Mouse (Mus musculus) ES-E14 (cell line): ENCODE data around the gene Nubp1. TPM values are rescaled to one million over a fixed set of nuclear protein-coding genes. Genes with fewer than 3 reads are reported as not detected.

ENCODE experiments used
- DNase-seq: peaks from one replicate; pipeline ENCODE4 v3.0.0-alpha.2; 2013; ENCODE audit warnings: low read depth, low spot score
- H3K27ac ChIP-seq: 2 replicates; pipeline ENCODE4 v1.5.1; 2012; ENCODE audit warnings: low read depth, mild to moderate bottlenecking, low read length, moderate library complexity, mixed read lengths; ENCODE audit not compliant: poor library complexity, insufficient read depth, severe bottlenecking
- H3K36me3 ChIP-seq: 2 replicates; pipeline ENCODE4 v1.6.1; 2012; ENCODE audit warnings: mild to moderate bottlenecking, low read length, moderate library complexity, mixed read lengths; ENCODE audit not compliant: control insufficient read depth, poor library complexity, insufficient read depth, severe bottlenecking
- H3K4me1 ChIP-seq, 2 experiments: fragments of 150-350 bp in 1 of 2; sonication (generic) in 1 of 2; 2 replicates each; pipeline ENCODE4 v1.6.1; 2012; ENCODE audit warnings: low read length in 2 of 2, mild to moderate bottlenecking in 1 of 2, mixed read lengths in 1 of 2; ENCODE audit not compliant: control insufficient read depth in 2 of 2, insufficient read depth in 2 of 2, poor library complexity in 1 of 2
- H3K4me3 ChIP-seq, 2 experiments: fragments of 150-350 bp in 1 of 2; sonication (generic) in 1 of 2; 2 replicates each; pipeline ENCODE4 v1.5.1; 2012; ENCODE audit warnings: low read length in 2 of 2, low read depth in 1 of 2, mild to moderate bottlenecking in 1 of 2, mixed read lengths in 1 of 2; ENCODE audit not compliant: insufficient read depth in 1 of 2, poor library complexity in 1 of 2, severe bottlenecking in 1 of 2
- H3K9ac ChIP-seq: 2 replicates; pipeline ENCODE4 v1.6.1; 2012; ENCODE audit warnings: low read depth, mild to moderate bottlenecking, low read length, mixed read lengths; ENCODE audit not compliant: poor library complexity, insufficient read depth, severe bottlenecking
- H3K9me3 ChIP-seq: fragments of 150-350 bp; sonication (generic); 2 replicates; pipeline ENCODE4 v1.6.1; 2012; ENCODE audit warnings: low read depth, mild to moderate bottlenecking, low read length; ENCODE audit not compliant: control insufficient read depth, insufficient read depth
- CHD2 ChIP-seq: IDR thresholded peaks from 2 replicates; pipeline ENCODE4 v1.6.1; 2014; ENCODE audit warnings: mild to moderate bottlenecking, low read depth, low read length, inconsistent platforms
- HCFC1 ChIP-seq: IDR thresholded peaks from 2 replicates; pipeline ENCODE4 v1.6.1; 2012; ENCODE audit warnings: low read length, inconsistent platforms, borderline replicate concordance; ENCODE audit not compliant: insufficient read depth
- MAFK ChIP-seq: IDR thresholded peaks from 2 replicates; pipeline ENCODE4 v1.6.1; 2014; ENCODE audit warnings: mild to moderate bottlenecking, low read depth, low read length, inconsistent platforms; ENCODE audit not compliant: insufficient read depth
- ZC3H11A ChIP-seq: IDR thresholded peaks from 2 replicates; pipeline ENCODE4 v1.6.1; 2012; ENCODE audit warnings: low read depth, mild to moderate bottlenecking, inconsistent platforms, low read length, borderline replicate concordance
- ZNF384 ChIP-seq: IDR thresholded peaks from 2 replicates; pipeline ENCODE4 v1.6.1; 2012; ENCODE audit warnings: low read depth, low read length, inconsistent platforms
- in situ Hi-C, 2 experiments: fragments of 600-800 bp; cut with MboI; formaldehyde crosslinking; loops; one replicate each; pipeline ENCODE4 v1.15.1; 2025; ENCODE audit warnings: low sequenced_read_pairs in 2 of 2, inconsistent platforms in 1 of 2; ENCODE audit not compliant: unreplicated experiment in 2 of 2
- total RNA-seq: library from RNA; depleted of rRNA; stranded (reverse); fragments of 300-350 nt; gene quantifications from 2 replicates; pipeline ENCODE4 v1.2.3, GENCODE M21; 2012

Gene Nubp1
- total RNA-seq, 1 experiment, result 53.5 TPM

- H3K4me1 ChIP-seq, result no peaks in the 10 kb centered on the region
- H3K36me3 ChIP-seq, result no peaks in the 10 kb centered on the region
- no peak overlapping the region for H3K9ac ChIP-seq
- H3K9me3 ChIP-seq, result no peaks in the 10 kb centered on the region
- H3K4me3 ChIP-seq, result no peak overlapping the region
- DNase-seq, result no peak
- in situ Hi-C loops, result no loop called here
- H3K27ac ChIP-seq, result no peak overlapping the region
- TF ChIP-seq ZNF384 (no peak), MAFK (no peak), ZC3H11A (no peak), CHD2 (no peak), HCFC1 (no peak)
Observed at GRCm38 (mm10) chr16:10438055-10438454, 26.3 kb downstream of the Nubp1 start.

GRCm38 (mm10) chr16:10441328-10441727, 29.6 kb downstream of the Nubp1 start:
- in situ Hi-C loops, result no loop called here
- 0 out of 2 replicates have a peak, but pooled peaks have one; percentile 49 for TF ChIP-seq MAFK
- no peak for TF ChIP-seq ZNF384
- no peak for DNase-seq

GRCm38 (mm10) chr16:10441761-10442160, 30.0 kb downstream of the Nubp1 start:
- TF ChIP-seq HCFC1, result no peak
- TF ChIP-seq CHD2, result no peak
- TF ChIP-seq MAFK, result no peak
- TF ChIP-seq ZC3H11A, result no peak
- TF ChIP-seq ZNF384, result no peak
- no peak for DNase-seq
- no peak overlapping the region for H3K9ac ChIP-seq
- H3K4me1 ChIP-seq, result peaks cover 0 to 7% of the 10 kb centered on the region in 2 experiments; a peak in 2 of 4 replicates
- no peak overlapping the region for H3K27ac ChIP-seq
- no peak overlapping the region for H3K4me3 ChIP-seq
- no peaks in the 10 kb centered on the region for H3K9me3 ChIP-seq
- no peaks in the 10 kb centered on the region for H3K36me3 ChIP-seq
- in situ Hi-C loops, result no loop called here

More at GRCm38 (mm10) chr16:10441328-10441727, 29.6 kb downstream of the Nubp1 start:
- Histone ChIP-seq H3K4me3 (no peak overlapping the region), H3K9ac (no peak overlapping the region), H3K9me3 (no peaks in the 10 kb centered on the region), H3K36me3 (no peaks in the 10 kb centered on the region), H3K27ac (no peak overlapping the region), H3K4me1 (peaks cover 0 to 3% of the 10 kb centered on the region in 2 experiments; a peak in 1 of 4 replicates)

- TF ChIP-seq HCFC1, result no peak
- TF ChIP-seq ZNF384, result no peak
- TF ChIP-seq ZC3H11A, result no peak
- TF ChIP-seq MAFK, result no peak
- TF ChIP-seq CHD2, result no peak
- H3K9me3 ChIP-seq, result no peaks in the 10 kb centered on the region
Observed at GRCm38 (mm10) chr16:10443723-10444122, 32.0 kb downstream of the Nubp1 start.

More at GRCm38 (mm10) chr16:10443723-10444122, 32.0 kb downstream of the Nubp1 start:
- in situ Hi-C loops, result no loop called here
- no peak for DNase-seq
- Histone ChIP-seq H3K27ac (no peak overlapping the region), H3K4me1 (peaks cover 0 to 14% of the 10 kb centered on the region in 2 experiments; a peak in 2 of 4 replicates), H3K9ac (no peak overlapping the region), H3K36me3 (no peaks in the 10 kb centered on the region), H3K4me3 (no peak overlapping the region)
